Mouse (Mus musculus) thymus, adult 2 months (tissue): ENCODE results near the gene Phactr1.

Source experiments
- CTCF ChIP-seq: fragments of 200-500 bp; IDR thresholded peaks from 2 replicates; pipeline ENCODE4 v1.5.1; 2012; ENCODE audit warnings: mild to moderate bottlenecking, control low read depth, low read length, moderate library complexity, borderline replicate concordance; ENCODE audit not compliant: control insufficient read depth, poor library complexity, insufficient read depth; ENCODE audit errors: extremely low read depth
- POLR2A ChIP-seq: fragments of 200-500 bp; IDR thresholded peaks from 2 replicates; pipeline ENCODE4 v1.6.1; 2012; ENCODE audit warnings: mild to moderate bottlenecking, low read length, control low read depth, moderate library complexity; ENCODE audit not compliant: control insufficient read depth, poor library complexity, insufficient read depth; ENCODE audit errors: extremely low read depth

DNA sequence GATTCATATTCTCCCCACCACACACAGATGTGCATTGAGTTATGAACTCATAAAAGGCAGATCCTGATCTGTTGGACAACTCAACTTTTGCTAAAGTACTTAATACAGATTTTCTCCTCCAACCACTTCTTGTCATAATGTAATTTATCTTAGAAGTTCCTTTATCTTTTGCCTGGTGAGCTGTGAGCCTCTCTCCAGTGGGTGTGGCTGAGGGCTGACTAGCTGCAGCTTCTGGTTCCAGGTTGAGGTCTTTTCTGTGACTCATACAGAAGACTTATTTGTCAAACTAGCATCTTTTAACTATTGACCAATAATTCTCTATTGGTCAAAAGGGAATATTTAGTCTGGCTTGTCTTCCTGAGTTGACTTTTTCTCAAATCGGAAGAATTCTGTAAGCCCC is 257.9 kb downstream of the Phactr1 start:
- no peak for TF ChIP-seq POLR2A
- TF ChIP-seq CTCF = no peak
